ENCODE assay signal across 20 mouse cellular contexts in genomic region chr19:16064911-16065310, GRCm38 (mm10).
DNase-seq lines count a peak whose midpoint lies in the region; ATAC-seq lines count a peak whose summit lies in the region.
"Had no signal": no experiment of that assay in that cellular context is flagged by ENCODE, and none has a peak within 500 bp of the region (broad histone marks: within the 10 kb centered on the region; RNA-seq: fewer than 3 reads in every experiment).

No protein-coding gene starts in this region.

- no peak overlapping the region for H3K4me3 ChIP-seq in macrophage (ENCODE audit: inconsistent target)
- no peak overlapping the region for H3K4me3 ChIP-seq in forebrain, embryonic 15.5 days
- H3K4me3 ChIP-seq: forebrain, embryonic 12.5 days had no signal

- no peak for ATAC-seq in forebrain, embryonic 15.5 days (replicated peaks)

- peaks cover 7% of the 10 kb centered on the region for H3K4me1 ChIP-seq in forebrain, embryonic 15.5 days
- H3K4me1 ChIP-seq: embryonic facial prominence, embryonic 13.5 days; hindbrain, embryonic 15.5 days had no signal

- WGBS in macrophage (ENCODE audit: missing documents): 85% methylated on average over 3 of the region's 3 CpGs
- 94% methylated on average over 3 of the region's 3 CpGs for WGBS in forebrain, embryonic 15.5 days

- peak overlapping the region; percentile 37; the same call in 1 of the 2 replicates for H3K27ac ChIP-seq in macrophage
- no peak overlapping the region for H3K27ac ChIP-seq in forebrain, embryonic 15.5 days (replicated peaks)
- H3K27ac ChIP-seq: embryonic facial prominence, embryonic 13.5 days; forebrain, embryonic 12.5 days; gastrocnemius, adult 2 months; heart, embryonic 15.5 days; hindbrain, embryonic 15.5 days had no signal

- no peaks in the 10 kb centered on the region for H3K79me2 ChIP-seq in macrophage (ENCODE audit: inconsistent target)

- peak; percentile 0 for DNase-seq in heart, adult 11 months
- DNase-seq in heart, postnatal 25 days (ENCODE audit: low spot score): no peak
- DNase-seq in A20 (ENCODE audit: low read depth, low spot score): peak; percentile 77
- DNase-seq in frontal cortex, adult 2 months (ENCODE audit: extremely low spot score in 1 of 2, low spot score in 1 of 2): no peak
- DNase-seq in cerebellum, postnatal 25 days: no peak
- DNase-seq: adrenal gland, postnatal 14 days; cerebellum, adult 11-12 months; forebrain, postnatal 0 days; gastrocnemius, adult 2 months; gastrocnemius, postnatal 25 days; heart, adult 18-20 months; heart, postnatal 14 days had no signal

- no peaks in the 10 kb centered on the region for H3K9me3 ChIP-seq in forebrain, embryonic 15.5 days
- H3K9me3 ChIP-seq: embryonic facial prominence, embryonic 13.5 days; forebrain, embryonic 12.5 days; heart, embryonic 15.5 days; hindbrain, embryonic 10.5 days; hindbrain, embryonic 15.5 days had no signal

- no peak overlapping the region for H3K9ac ChIP-seq in forebrain, embryonic 15.5 days (replicated peaks)
- H3K9ac ChIP-seq: forebrain, embryonic 12.5 days; hindbrain, embryonic 15.5 days had no signal

- intact Hi-C loops in heart, postnatal 25 days (cut with DNase I): loop anchor here (1.0 to 5.0 kb wide), 4 partner anchors 62 to 534 kb away; no protein-coding TSS in a partner anchor

- H3K27me3 ChIP-seq in forebrain, embryonic 15.5 days: no peaks in the 10 kb centered on the region
- H3K27me3 ChIP-seq: hindbrain, embryonic 15.5 days; Patski had no signal

- no peaks in the 10 kb centered on the region for H3K36me3 ChIP-seq in macrophage (ENCODE audit: inconsistent target)
- H3K36me3 ChIP-seq in forebrain, embryonic 15.5 days: no peaks in the 10 kb centered on the region
- H3K36me3 ChIP-seq: embryonic facial prominence, embryonic 13.5 days; forebrain, embryonic 12.5 days; heart, embryonic 15.5 days; hindbrain, embryonic 10.5 days; hindbrain, embryonic 15.5 days had no signal

- H3K4me2 ChIP-seq in forebrain, embryonic 15.5 days (replicated peaks): no peak overlapping the region

Comparison
In these comparisons a context has a peak if more than half of its experiments do, and no peak if none do; other contexts are left out.
1. DNase-seq: peak in heart, adult 11 months (single experiment) and A20 (single experiment); none in heart, postnatal 25 days (single experiment), frontal cortex, adult 2 months (0 of 2) and cerebellum, postnatal 25 days (0 of 2).